Mouse (Mus musculus): ENCODE data around the gene Phf24. TPM values are rescaled to one million over a fixed set of nuclear protein-coding genes. Genes with fewer than 3 reads are reported as not detected.

Phf24 gene
- polyA plus RNA-seq, 1 experiment from 2014 or later = 2.9 TPM

DNA sequence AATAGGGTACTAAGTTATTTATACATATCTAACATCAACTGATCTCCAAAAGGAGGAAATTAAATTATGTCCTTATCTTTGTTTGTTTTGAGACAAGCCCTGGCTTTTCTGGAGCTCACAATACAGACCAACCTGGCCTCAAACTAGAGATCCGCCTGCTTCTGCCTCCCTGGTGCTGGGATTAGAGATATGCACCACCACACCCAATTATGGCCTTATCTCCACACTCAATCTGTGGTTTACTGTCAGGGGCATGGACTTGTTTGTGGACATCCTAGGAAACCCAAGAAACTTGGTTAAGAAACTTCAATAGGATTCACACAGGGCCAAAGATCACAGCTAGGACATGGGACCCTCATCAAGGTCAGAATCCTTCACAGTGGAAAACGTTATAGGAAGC, 38.8 kb upstream of the Phf24 start:
- no peaks in the 10 kb centered on the region for H3K27me3 ChIP-seq (ENCODE audit: control insufficient read depth, insufficient read depth, low read length)
- ATAC-seq (ENCODE audit: low FRiP score) = no peak
- 82% methylated on average over 2 of the region's 2 CpGs for WGBS
- DNase-seq (ENCODE audit: low spot score, missing footprints) = no peak
- no peaks in the 10 kb centered on the region for H3K4me1 ChIP-seq (ENCODE audit: control insufficient read depth, insufficient read depth, low read length)
- no peak overlapping the region for H3K27ac ChIP-seq (ENCODE audit: low read depth, low read length)
- no peaks in the 10 kb centered on the region for H3K36me3 ChIP-seq (ENCODE audit: control insufficient read depth, insufficient read depth, low read length)
- H3K9ac ChIP-seq (ENCODE audit: low read length) = no peak overlapping the region
- H3K4me2 ChIP-seq = no peak overlapping the region
- no peaks in the 10 kb centered on the region for H3K9me3 ChIP-seq (ENCODE audit: control insufficient read depth, low read length)
- no peak overlapping the region for H3K4me3 ChIP-seq (ENCODE audit: low read depth, low read length)

GRCm38 (mm10) chr4:42879829-42880676, 36.4 kb upstream of the Phf24 start:
- WGBS = 85% methylated on average over 16 of the region's 16 CpGs

GRCm38 (mm10) chr4:42880677-42880948, 35.8 kb upstream of the Phf24 start:
- Histone ChIP-seq H3K4me2 (no peak overlapping the region), H3K4me1 (ENCODE audit: control insufficient read depth, insufficient read depth, low read length) (no peaks in the 10 kb centered on the region), H3K36me3 (ENCODE audit: control insufficient read depth, insufficient read depth, low read length) (no peaks in the 10 kb centered on the region), H3K9me3 (ENCODE audit: control insufficient read depth, low read length) (no peaks in the 10 kb centered on the region), H3K27me3 (ENCODE audit: control insufficient read depth, insufficient read depth, low read length) (no peaks in the 10 kb centered on the region), H3K9ac (ENCODE audit: low read length) (no peak overlapping the region), H3K27ac (ENCODE audit: low read depth, low read length) (no peak overlapping the region), H3K4me3 (ENCODE audit: low read depth, low read length) (no peak overlapping the region)
- ATAC-seq (ENCODE audit: low FRiP score) = no peak
- DNase-seq (ENCODE audit: low spot score, missing footprints) = no peak
- WGBS = 54% methylated on average over 1 of the region's 1 CpGs

More at GRCm38 (mm10) chr4:42879829-42880676, 36.4 kb upstream of the Phf24 start:
- Histone ChIP-seq H3K9me3 (ENCODE audit: control insufficient read depth, low read length) (no peaks in the 10 kb centered on the region), H3K4me3 (ENCODE audit: low read depth, low read length) (no peak overlapping the region), H3K36me3 (ENCODE audit: control insufficient read depth, insufficient read depth, low read length) (no peaks in the 10 kb centered on the region), H3K27ac (ENCODE audit: low read depth, low read length) (no peak overlapping the region), H3K27me3 (ENCODE audit: control insufficient read depth, insufficient read depth, low read length) (no peaks in the 10 kb centered on the region), H3K4me1 (ENCODE audit: control insufficient read depth, insufficient read depth, low read length) (no peaks in the 10 kb centered on the region), H3K9ac (ENCODE audit: low read length) (no peak overlapping the region), H3K4me2 (no peak overlapping the region)
- DNase-seq (ENCODE audit: low spot score, missing footprints) = peak; percentile 85
- ATAC-seq (ENCODE audit: low FRiP score) = no peak

DNA sequence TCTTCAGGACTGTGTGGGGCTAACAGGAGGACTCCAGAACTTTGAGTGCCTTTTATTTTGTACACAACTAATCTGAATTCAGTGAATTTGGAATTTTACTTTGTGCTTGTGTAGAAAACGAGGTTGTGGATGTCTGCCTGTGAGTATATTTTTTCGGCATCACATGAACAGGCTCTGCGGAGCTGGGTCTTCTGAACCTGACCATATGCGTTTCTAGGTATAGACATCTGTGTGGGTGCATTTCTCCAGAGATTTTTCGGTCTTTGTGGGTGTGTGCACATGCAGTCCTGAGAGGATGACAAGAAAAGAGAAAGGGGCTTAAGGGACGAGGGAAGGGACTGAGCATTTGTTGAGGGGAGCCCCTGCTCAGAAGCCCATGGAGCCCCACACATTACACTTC, 29.5 kb upstream of the Phf24 start:
- DNase-seq (ENCODE audit: low spot score, missing footprints) (no peak), ATAC-seq (ENCODE audit: low FRiP score) (no peak)
- H3K4me3 ChIP-seq (ENCODE audit: low read depth, low read length) = no peak overlapping the region
- H3K4me1 ChIP-seq (ENCODE audit: control insufficient read depth, insufficient read depth, low read length) = no peaks in the 10 kb centered on the region
- no peaks in the 10 kb centered on the region for H3K27me3 ChIP-seq (ENCODE audit: control insufficient read depth, insufficient read depth, low read length)
- no peak overlapping the region for H3K4me2 ChIP-seq
- no peak overlapping the region for H3K9ac ChIP-seq (ENCODE audit: low read length)
- H3K27ac ChIP-seq (ENCODE audit: low read depth, low read length) = no peak overlapping the region
- whole genome bisulfite sequencing = 85% methylated on average over 6 of the region's 6 CpGs
- no peaks in the 10 kb centered on the region for H3K36me3 ChIP-seq (ENCODE audit: control insufficient read depth, insufficient read depth, low read length)
- no peaks in the 10 kb centered on the region for H3K9me3 ChIP-seq (ENCODE audit: control insufficient read depth, low read length)

GRCm38 (mm10) chr4:42888806-42889205, 27.7 kb upstream of the Phf24 start:
- ATAC-seq (ENCODE audit: low FRiP score) = no peak
- H3K36me3 ChIP-seq (ENCODE audit: control insufficient read depth, insufficient read depth, low read length) = no peaks in the 10 kb centered on the region
- H3K9ac ChIP-seq (ENCODE audit: low read length) = no peak overlapping the region
- H3K4me2 ChIP-seq = no peak overlapping the region
- H3K27me3 ChIP-seq (ENCODE audit: control insufficient read depth, insufficient read depth, low read length) = no peaks in the 10 kb centered on the region
- H3K4me3 ChIP-seq (ENCODE audit: low read depth, low read length) = no peak overlapping the region
- no peaks in the 10 kb centered on the region for H3K4me1 ChIP-seq (ENCODE audit: control insufficient read depth, insufficient read depth, low read length)
- DNase-seq (ENCODE audit: low spot score, missing footprints) = peak; percentile 57
- no peak overlapping the region for H3K27ac ChIP-seq (ENCODE audit: low read depth, low read length)
- H3K9me3 ChIP-seq (ENCODE audit: control insufficient read depth, low read length) = no peaks in the 10 kb centered on the region
- 87% methylated on average over 6 of the region's 6 CpGs for WGBS

DNA sequence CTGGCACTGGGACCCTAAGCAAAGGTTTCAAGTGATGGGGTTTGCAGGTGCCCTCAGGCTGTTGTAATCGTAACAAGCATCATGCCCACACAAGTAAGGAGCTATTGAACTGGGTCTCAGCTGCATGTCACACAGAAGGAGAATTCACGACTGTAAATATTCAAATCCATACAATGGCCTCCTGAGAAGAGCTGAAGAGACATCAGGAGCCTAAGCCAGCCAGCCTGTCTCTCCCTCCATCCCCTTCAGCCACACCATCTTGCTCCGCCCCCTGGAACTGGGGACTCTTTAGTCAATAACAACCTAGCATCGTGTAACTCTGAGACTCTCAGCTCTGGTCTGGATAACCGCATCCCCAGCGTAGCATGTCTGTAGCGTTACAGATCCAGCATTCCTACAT, 25.3 kb upstream of the Phf24 start:
- no peak overlapping the region for H3K9ac ChIP-seq (ENCODE audit: low read length)
- H3K27ac ChIP-seq (ENCODE audit: low read depth, low read length) = no peak overlapping the region
- no peaks in the 10 kb centered on the region for H3K27me3 ChIP-seq (ENCODE audit: control insufficient read depth, insufficient read depth, low read length)
- H3K9me3 ChIP-seq (ENCODE audit: control insufficient read depth, low read length) = no peaks in the 10 kb centered on the region
- no peak overlapping the region for H3K4me2 ChIP-seq
- no peaks in the 10 kb centered on the region for H3K36me3 ChIP-seq (ENCODE audit: control insufficient read depth, insufficient read depth, low read length)
- 74% methylated on average over 7 of the region's 7 CpGs for WGBS
- no peak for ATAC-seq (ENCODE audit: low FRiP score)
- peak; percentile 68 for DNase-seq (ENCODE audit: low spot score, missing footprints)
- H3K4me3 ChIP-seq (ENCODE audit: low read depth, low read length) = no peak overlapping the region
- no peaks in the 10 kb centered on the region for H3K4me1 ChIP-seq (ENCODE audit: control insufficient read depth, insufficient read depth, low read length)

DNA sequence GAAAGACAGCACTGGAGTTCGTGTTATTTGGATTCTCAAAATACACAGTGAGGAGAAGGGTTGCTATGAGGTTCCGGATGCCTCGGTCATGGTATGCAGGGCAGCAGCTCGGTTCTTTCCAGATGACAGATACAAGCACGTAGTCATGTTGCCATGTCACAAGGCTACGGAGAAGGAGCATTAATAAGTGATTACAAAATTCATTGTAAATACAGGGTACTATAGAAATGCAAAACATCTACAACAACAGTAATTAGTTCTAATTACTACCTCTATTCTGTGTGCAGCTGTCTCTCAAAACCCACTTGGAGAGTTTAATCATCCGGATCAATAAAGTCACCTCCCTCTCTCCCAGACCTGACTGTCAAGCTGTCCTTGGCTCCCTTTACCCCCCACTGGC, 21.3 kb upstream of the Phf24 start:
- no peaks in the 10 kb centered on the region for H3K36me3 ChIP-seq (ENCODE audit: control insufficient read depth, insufficient read depth, low read length)
- no peak overlapping the region for H3K27ac ChIP-seq (ENCODE audit: low read depth, low read length)
- WGBS = 71% methylated on average over 7 of the region's 7 CpGs
- ATAC-seq (ENCODE audit: low FRiP score) (no peak), DNase-seq (ENCODE audit: low spot score, missing footprints) (peak; percentile 69)
- no peaks in the 10 kb centered on the region for H3K4me1 ChIP-seq (ENCODE audit: control insufficient read depth, insufficient read depth, low read length)
- H3K4me2 ChIP-seq = no peak overlapping the region
- no peaks in the 10 kb centered on the region for H3K9me3 ChIP-seq (ENCODE audit: control insufficient read depth, low read length)
- H3K4me3 ChIP-seq (ENCODE audit: low read depth, low read length) = no peak overlapping the region
- no peaks in the 10 kb centered on the region for H3K27me3 ChIP-seq (ENCODE audit: control insufficient read depth, insufficient read depth, low read length)
- no peak overlapping the region for H3K9ac ChIP-seq (ENCODE audit: low read length)

GRCm38 (mm10) chr4:42898914-42899313, 17.5 kb upstream of the Phf24 start:
- WGBS = 30% methylated on average over 3 of the region's 3 CpGs
- DNase-seq (ENCODE audit: low spot score, missing footprints) (peak; percentile 53), ATAC-seq (ENCODE audit: low FRiP score) (no peak)
- Histone ChIP-seq H3K4me2 (no peak overlapping the region), H3K27me3 (ENCODE audit: control insufficient read depth, insufficient read depth, low read length) (no peaks in the 10 kb centered on the region), H3K27ac (ENCODE audit: low read depth, low read length) (no peak overlapping the region), H3K36me3 (ENCODE audit: control insufficient read depth, insufficient read depth, low read length) (no peaks in the 10 kb centered on the region), H3K4me3 (ENCODE audit: low read depth, low read length) (no peak overlapping the region), H3K9ac (ENCODE audit: low read length) (no peak overlapping the region), H3K9me3 (ENCODE audit: control insufficient read depth, low read length) (no peaks in the 10 kb centered on the region), H3K4me1 (ENCODE audit: control insufficient read depth, insufficient read depth, low read length) (no peaks in the 10 kb centered on the region)

DNA sequence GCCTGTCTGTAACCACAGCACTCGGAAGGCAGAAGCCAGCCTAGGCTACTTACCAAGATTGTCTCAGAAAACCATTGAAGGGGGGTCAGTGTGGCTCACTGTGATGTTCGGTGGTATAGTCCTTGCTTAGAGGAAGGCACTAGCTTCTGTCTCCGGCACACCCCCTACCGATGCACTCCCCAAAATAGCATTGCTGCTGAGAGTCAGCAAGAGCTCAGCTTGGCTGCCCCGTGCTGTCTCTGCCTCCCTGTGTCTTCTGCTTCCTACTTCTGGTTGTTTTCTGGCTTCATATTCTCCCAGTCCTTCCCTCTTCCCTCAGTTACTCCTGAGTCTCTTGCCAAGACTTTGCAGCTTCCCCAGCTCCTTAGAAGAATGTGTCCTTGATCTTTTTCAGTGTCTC, 15.6 kb upstream of the Phf24 start:
- H3K4me3 ChIP-seq (ENCODE audit: low read depth, low read length) = no peak overlapping the region
- H3K9ac ChIP-seq (ENCODE audit: low read length) = no peak overlapping the region
- ATAC-seq (ENCODE audit: low FRiP score) (no peak), DNase-seq (ENCODE audit: low spot score, missing footprints) (peak; percentile 26)
- H3K9me3 ChIP-seq (ENCODE audit: control insufficient read depth, low read length) = no peaks in the 10 kb centered on the region
- H3K4me2 ChIP-seq = no peak overlapping the region
- H3K27me3 ChIP-seq (ENCODE audit: control insufficient read depth, insufficient read depth, low read length) = no peaks in the 10 kb centered on the region
- no peak overlapping the region for H3K27ac ChIP-seq (ENCODE audit: low read depth, low read length)
- 63% methylated on average over 5 of the region's 5 CpGs for WGBS
- H3K4me1 ChIP-seq (ENCODE audit: control insufficient read depth, insufficient read depth, low read length) = no peaks in the 10 kb centered on the region
- H3K36me3 ChIP-seq (ENCODE audit: control insufficient read depth, insufficient read depth, low read length) = no peaks in the 10 kb centered on the region
